Mouse (Mus musculus): ENCODE results near the gene Fam162b.

DNA sequence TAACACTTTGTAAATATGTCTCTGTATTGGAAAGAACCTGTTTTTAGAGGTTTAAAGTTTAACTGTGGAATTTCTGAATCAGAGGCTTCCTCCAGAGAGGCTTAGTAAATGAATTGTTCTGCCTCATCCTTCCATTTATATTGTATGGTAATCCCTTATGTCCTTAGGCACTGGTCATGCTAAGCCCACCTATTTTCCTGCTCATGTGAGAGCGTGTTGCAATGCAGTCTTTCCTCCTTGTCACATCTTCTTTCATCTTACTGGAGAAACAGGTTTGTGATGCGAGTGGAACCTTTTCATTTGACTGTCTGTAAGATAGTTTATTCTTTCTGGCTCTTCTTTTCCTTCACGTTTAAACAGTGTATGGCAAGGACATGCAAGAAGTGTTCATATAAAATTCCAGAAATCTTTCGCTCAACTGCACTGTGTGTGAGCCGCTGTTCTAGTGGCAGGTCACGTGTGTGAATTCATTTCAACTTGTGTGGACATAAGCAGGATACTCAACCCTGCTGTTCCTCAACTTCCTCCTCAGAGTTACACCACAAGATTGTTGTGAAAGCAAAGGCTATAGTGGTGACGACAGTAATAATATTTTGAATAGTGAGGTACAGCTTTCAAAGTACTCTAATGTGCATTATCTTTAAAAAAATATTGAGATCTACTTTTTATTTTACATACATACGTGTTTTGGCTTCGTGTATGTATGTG lies 6.8 kb upstream of the Fam162b start:
- TF ChIP-seq POLR2A (IDR thresholded peaks at IDR 0.05; ENCODE audit: borderline replicate concordance, extremely low read depth, low read depth, low read length) (no peak), CTCF (IDR thresholded peaks at IDR 0.05; ENCODE audit: insufficient read depth, low read length) (no peak)
